Mouse (Mus musculus) retina, postnatal 7 days (tissue): ENCODE measurements around the gene Topbp1.
A peak's percentile ranks its signal among the peaks of the same experiment; 100 is the strongest.

Source experiments
- DNase-seq: peaks from one replicate; pipeline ENCODE4 v3.0.0-alpha.2; 2012; ENCODE audit warnings: low read depth, low spot score

Gene Topbp1

GRCm38 (mm10) chr9:103304927-103305326 is at the start of gene Topbp1, which contains the start of gene 1300017J02Rik:
Gene Topbp1 (plus strand): TSS chr9:103305215.
Gene 1300017J02Rik (minus strand): TSS chr9:103305082.
- peak; percentile 87 for DNase-seq

- no peak for DNase-seq
Observed at GRCm38 (mm10) chr9:103265778-103266177, 39.2 kb upstream of the Topbp1 start.

DNA sequence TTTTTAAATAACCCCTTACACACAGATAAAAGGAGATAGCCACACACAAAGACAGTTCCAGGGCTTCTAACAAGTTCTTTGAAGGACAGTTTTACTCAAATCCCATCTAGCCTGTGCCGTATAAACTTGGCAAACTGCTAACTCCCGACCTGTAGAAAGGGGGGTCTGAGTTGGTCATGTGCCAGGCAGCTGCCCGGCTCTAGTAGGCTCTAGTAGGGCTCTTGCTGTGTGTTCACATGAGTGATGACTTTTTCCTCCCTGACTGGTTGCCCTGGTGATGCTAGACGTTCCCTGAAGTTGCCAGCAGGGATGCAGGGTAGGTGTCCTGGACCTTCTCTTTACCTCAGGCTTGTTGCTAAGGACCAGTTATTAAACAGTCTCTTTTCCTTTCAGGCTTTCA is 33.9 kb upstream of the Topbp1 start:
- no peak for DNase-seq

DNA sequence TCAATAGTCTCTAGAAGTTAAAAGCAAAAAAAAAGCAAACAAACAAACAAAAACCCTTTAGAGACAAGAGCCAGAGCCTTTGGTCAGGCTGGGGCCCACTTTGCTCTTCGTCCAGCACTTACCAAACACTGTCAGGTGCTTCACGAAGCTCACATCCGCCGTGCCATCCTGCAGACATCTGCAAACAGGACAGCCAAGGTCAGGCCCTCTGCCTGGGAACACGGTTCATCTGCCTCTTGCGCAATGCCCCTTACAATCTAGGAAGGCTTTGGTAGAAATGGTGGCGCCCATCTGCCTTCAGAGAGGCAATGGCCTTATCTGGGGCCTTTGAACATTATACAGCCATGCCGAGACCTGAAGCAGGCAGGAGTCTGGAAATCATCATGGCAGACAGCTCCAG is 30.2 kb upstream of the Topbp1 start:
- no peak for DNase-seq

GRCm38 (mm10) chr9:103275676-103276075 is 29.3 kb upstream of the Topbp1 start:
- DNase-seq = no peak

DNA sequence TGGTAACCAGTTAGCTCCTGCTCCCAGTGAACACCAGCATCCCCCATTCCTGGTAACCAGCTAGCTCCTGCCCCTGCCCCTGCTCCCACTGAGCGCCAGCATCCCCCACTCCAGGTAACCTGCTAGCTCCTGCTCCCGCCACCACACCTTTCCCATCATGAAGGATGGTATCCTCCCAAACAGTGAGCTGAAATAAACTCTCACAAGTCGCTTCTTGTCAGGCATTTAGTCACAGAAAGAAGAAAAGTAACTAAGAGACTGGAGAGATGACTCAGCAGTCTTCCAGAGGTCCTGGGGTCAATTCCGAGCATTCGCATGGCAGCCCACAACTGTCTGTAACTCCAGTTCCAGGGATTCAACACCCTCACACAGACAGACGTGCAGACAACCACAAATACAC is 28.1 kb upstream of the Topbp1 start:
- no peak for DNase-seq

- DNase-seq = no peak
Observed at GRCm38 (mm10) chr9:103286396-103286795, 18.6 kb upstream of the Topbp1 start.

DNA sequence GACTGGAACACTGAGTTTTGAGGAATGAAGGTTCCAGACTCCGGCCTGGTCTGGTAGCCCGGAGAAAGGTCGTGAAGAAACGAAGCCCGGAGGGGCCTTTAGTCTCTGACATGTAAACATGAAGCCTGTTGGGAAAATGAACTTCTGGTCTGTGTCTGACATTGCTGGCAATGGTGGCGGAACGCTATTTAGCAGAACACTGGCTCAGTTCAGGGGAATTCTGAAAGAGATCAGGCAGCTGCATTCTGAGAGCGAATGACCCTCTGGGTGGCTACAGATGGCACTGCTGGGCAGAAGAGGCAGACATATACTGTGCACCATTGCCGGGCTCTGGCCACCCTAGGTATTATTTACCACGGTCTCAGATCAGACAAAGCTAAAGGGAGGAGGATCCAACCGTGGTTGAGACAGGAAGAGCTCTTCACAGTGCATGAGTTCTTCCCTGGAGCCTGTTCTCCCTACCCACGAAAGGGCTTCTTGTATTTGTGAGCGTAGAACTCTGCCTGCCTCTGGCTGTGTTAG is 18.1 kb upstream of the Topbp1 start:
- no peak for DNase-seq

DNA sequence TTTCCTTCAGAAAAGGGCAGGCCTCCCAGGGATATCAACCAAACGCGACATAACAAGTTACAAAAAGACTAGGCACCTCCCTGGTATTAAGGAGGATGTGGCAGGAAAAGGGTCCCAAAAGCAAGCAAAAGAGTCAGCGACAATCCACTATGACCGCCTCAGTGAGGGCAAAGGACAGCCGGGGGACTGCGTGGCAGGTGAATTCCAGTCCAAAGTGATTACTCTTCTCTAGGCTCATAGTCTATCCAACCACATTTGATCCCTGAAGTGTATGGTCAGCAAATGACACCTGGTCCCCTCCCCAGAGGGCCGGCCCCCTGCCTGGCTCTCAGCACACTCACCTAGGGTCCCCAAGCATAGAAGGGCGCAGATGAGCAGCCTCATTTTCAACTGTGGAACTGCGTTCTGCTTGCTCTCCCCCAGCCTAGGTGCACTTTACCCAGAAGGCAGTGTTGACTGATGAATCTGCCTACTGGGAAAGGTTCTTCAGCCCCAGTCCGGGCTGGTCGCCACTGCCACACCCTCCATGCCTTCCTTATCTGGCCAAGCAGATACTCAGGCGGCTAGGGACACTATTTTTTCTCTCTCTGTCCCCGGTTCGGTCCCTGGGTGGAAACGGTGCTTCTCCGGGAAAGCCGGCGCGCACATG is 17.1 kb upstream of the Topbp1 start:
- no peak for DNase-seq

- DNase-seq = no peak
Observed at GRCm38 (mm10) chr9:103288489-103289180, 16.4 kb upstream of the Topbp1 start.

DNA sequence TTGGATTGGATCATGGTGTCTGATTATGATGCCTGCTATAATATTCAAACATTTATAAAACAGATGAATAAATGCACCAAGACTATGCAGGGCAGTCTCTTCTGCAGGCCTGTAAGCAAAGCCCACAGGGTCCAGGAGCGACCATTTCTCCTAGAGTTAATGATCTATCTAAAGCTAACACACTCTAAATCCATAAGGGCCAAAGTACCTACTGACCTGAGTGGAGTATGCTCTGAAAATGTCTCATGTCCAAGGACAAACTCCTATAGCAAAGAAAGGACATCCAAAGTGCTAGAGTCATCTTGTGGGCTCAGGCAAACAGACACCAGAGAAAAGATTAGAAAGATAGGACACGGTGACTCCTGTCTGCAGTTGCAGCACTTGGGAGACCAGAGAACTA is 10.5 kb upstream of the Topbp1 start:
- no peak for DNase-seq

- DNase-seq = no peak
Observed at GRCm38 (mm10) chr9:103301086-103301485, 3.9 kb upstream of the Topbp1 start.

- no peak for DNase-seq
Observed at GRCm38 (mm10) chr9:103302239-103302638, 2.8 kb upstream of the Topbp1 start.

DNA sequence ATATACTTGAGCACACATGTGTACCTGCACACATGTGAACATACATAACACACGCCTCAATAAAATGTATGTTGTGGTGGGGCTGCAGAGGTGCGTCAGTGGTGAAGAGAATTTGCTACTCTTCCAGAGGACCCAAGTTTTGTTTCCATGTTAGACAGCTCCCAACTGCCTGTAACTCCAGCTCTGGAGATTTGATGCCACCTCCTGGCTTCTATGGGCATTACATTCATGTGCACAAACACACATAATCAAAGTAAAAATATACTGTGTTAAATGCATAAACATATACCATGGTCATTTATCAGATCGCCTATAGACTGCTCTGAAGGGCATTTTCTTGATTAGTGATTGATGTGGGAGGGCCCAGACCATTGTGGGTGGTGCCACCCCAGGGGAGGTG is 2.3 kb upstream of the Topbp1 start:
- DNase-seq = peak; percentile 39

GRCm38 (mm10) chr9:103305332-103306041 is 472 bp downstream of the Topbp1 start:
- no peak for DNase-seq

DNA sequence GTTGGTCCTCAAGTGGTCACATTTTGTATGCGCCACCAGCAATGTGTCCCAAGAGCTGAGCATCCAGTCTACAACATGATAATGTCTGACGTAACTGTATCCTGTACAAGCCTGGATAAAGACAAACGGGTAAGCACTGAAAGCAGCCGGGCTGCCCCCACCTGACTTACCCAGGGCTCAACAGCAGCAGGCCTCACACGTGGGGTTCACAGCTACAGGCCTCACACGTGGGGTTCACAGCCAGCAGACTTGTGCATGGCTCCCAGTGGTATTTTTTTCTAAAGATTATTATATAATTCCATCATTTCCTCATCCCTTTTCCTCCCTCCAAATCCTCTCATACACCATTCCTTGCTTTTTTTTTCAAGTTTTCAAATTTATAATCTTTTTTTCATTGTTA is 4.8 kb downstream of the Topbp1 start:
- no peak for DNase-seq

GRCm38 (mm10) chr9:103324678-103325077 is 19.7 kb downstream of the Topbp1 start:
- no peak for DNase-seq

DNA sequence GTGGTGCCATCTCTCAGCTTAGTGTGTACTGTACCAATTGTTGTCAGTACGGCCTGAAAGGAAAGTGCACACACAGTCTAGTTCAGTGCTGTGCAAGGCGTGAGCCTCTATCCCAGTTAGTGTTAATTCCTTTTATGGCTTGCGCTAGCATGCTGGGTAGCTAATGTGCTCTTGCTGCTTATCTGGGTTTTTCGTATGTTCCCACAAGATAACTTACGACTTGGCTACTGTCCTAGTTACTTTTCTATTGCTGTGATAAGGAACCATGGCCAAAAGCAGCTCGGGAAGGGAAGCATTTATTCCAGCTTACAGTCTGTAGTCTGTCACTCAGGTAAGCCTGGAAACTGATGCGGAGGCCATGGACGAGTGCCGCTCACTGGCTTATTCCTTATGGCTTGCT is 21.4 kb downstream of the Topbp1 start:
- DNase-seq = no peak

DNA sequence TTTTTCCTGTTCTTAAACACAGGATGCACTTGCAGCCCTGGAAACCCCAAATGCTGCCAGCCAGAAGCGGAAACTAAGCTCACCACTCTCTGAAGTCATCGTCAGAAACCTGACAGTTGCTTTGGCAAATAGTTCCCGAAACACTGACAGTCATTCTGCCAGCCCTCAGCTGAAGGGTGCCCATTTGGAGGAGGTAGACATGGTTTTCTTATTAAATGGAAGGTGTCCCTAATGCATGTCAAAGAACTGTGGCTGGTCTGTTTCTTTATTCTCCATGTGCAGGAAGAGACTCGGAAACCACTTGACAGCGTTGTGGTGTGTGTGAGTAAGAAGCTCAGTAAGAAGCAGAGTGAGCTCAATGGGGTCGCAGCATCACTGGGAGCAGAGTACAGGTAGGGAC is 27.6 kb downstream of the Topbp1 start:
- DNase-seq = no peak

DNA sequence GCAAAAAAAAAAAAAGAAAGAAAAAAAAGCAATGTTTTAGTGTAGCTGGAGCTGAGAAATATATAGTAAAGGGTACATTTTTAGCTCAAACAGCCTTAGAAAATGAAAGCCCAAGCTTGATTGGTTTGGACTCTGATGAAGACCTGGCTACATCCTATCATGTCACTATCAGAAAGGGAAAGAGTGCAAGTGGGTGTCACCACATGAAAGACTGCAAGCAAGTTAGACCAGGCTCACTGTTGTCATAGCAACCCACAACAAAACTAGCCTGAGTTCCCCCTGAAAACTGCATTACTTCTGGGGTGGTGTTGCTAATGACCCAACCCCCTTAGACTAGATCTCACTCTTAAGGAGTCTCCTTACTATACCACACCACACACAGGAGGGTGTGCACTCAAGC is 31.9 kb downstream of the Topbp1 start:
- no peak for DNase-seq

- no peak for DNase-seq
Observed at GRCm38 (mm10) chr9:103347045-103347444, 42.0 kb downstream of the Topbp1 start.

- DNase-seq = no peak
Observed at GRCm38 (mm10) chr9:103347996-103348490, 43.0 kb downstream of the Topbp1 start.
